Mouse (Mus musculus) heart, embryonic 15.5 days (tissue): ENCODE measurements around the gene Urah. TPM values are rescaled to one million over a fixed set of nuclear protein-coding genes. Genes with fewer than 3 reads are reported as not detected.
A peak's percentile ranks its signal among the peaks of the same experiment; 100 is the strongest.

Experiments
- ATAC-seq: fragments of 200-750 bp; cut with Nextera tagmentation; replicated peaks from 2 replicates; pipeline ENCODE4 v1.8.0; 2017; ENCODE audit warnings: low read depth, moderate TSS enrichment; ENCODE audit not compliant: insufficient number of reproducible peaks, insufficient read depth, low FRiP score
- H3K27ac ChIP-seq: fragments of 300-500 bp; sonication (generic); 2 replicates; pipeline ENCODE4 v1.5.1; 2015; ENCODE audit warnings: mild to moderate bottlenecking, inconsistent platforms
- H3K27me3 ChIP-seq: fragments of 300-500 bp; sonication (generic); 2 replicates; pipeline ENCODE4 v1.6.1; 2015; ENCODE audit warnings: inconsistent platforms
- H3K36me3 ChIP-seq: fragments of 300-500 bp; sonication (generic); 2 replicates; pipeline ENCODE4 v1.6.1; 2015; ENCODE audit warnings: mild to moderate bottlenecking, inconsistent platforms
- H3K4me1 ChIP-seq: fragments of 300-500 bp; sonication (generic); replicated peaks from 2 replicates; pipeline ENCODE4 v1.6.1; 2015; ENCODE audit warnings: inconsistent platforms
- H3K4me2 ChIP-seq: fragments of 300-500 bp; sonication (generic); 2 replicates; pipeline ENCODE4 v1.6.1; 2015; ENCODE audit warnings: inconsistent platforms, mild to moderate bottlenecking, moderate library complexity
- H3K4me3 ChIP-seq: fragments of 300-500 bp; sonication (generic); 2 replicates; pipeline ENCODE4 v1.5.1; 2015; ENCODE audit warnings: mild to moderate bottlenecking, inconsistent platforms
- H3K9ac ChIP-seq: fragments of 300-500 bp; sonication (generic); 2 replicates; pipeline ENCODE4 v1.6.1; 2015; ENCODE audit warnings: mild to moderate bottlenecking, inconsistent platforms
- H3K9me3 ChIP-seq: fragments of 300-500 bp; sonication (generic); replicated peaks from 2 replicates; pipeline ENCODE4 v1.6.1; 2016; ENCODE audit warnings: inconsistent platforms
- WGBS: fragments of 180-500 bp; shearing (Covaris S2); methylation state at CpG from one replicate; pipeline ENCODE4 v1.1.7; 2015; ENCODE audit warnings: mixed read lengths; 5-methylcytosine and 5-hydroxymethylcytosine counted together
- polyA plus RNA-seq: library from polyadenylated mRNA; unstranded; fragments of >200 nt; fragmentation: Nextera tagmentation; extraction: Ambion mirVana; gene quantifications from 2 replicates; pipeline ENCODE4 v1.2.1, GENCODE M21; 2015

The Urah gene
- polyA plus RNA-seq, 1 experiment from 2014 or later: 0.68 TPM

DNA sequence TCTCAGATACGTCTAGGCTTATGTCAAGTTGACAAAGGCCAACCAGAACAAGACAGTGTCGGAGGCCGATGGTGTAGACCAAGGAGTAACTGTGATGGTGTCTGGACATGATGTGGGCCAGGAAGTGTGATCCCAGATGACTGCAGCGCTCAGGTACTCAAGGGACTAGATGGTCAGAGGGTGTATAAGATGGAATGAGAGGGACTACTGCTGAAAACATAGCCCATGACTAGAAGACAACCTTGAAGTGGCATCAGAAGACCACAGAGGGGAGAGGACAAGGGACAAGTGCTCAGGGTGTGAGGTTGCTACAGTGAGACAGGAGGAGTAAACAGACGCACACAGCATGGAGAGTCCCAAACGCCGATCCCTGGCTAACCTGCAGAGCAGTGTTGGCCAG lies 9.0 kb downstream of the Urah start:
- peaks cover 59% of the 10 kb centered on the region for H3K27me3 ChIP-seq
- no peak for ATAC-seq
- H3K9me3 ChIP-seq: no peaks in the 10 kb centered on the region
- WGBS: 69% methylated on average over 7 of the region's 7 CpGs
- no peak overlapping the region for H3K27ac ChIP-seq
- no peak overlapping the region for H3K4me2 ChIP-seq
- H3K36me3 ChIP-seq: no peaks in the 10 kb centered on the region
- no peak overlapping the region for H3K9ac ChIP-seq
- H3K4me1 ChIP-seq: peaks cover 12% of the 10 kb centered on the region
- no peak overlapping the region for H3K4me3 ChIP-seq

DNA sequence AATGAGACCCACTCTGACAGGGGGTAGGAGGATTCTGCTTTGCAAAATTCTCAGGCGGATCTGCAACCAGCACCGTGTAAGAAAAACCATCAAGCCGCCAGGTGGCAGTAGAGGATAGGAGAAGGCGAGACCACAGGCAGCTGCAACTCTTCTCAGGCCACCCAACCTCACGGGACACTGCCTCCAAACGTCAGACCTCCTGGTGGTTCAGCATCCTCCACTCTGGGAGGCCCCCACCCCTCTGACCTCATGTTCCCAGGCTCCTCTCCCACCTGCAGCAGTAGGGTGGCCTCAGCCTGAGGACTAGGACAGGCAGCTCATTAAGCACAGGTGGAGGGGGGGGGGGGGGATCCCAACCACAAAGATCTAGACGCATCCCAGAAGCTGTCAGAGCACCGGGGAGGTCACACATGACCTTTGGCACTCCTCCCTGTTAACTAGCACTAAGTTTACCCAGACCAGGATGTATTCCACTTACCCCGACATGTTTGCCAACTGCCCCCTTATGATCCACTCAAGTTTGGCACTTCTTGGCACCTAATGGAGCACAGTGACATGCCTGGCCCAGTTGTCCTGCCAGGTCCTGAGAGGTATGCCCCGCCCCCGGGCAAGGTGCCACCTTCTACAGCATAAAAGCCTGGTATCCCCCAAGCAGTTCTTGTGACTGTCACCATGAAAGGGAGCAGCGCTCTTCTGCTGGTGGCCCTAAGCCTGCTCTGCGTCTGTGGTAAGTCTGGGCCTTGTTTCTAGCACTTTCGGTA lies 10.3 kb downstream of the Urah start, which contains the start of gene Scgb1c1:
Gene Scgb1c1, plus strand, starts transcription at position 643 of the 761 bp plus-strand sequence.
- no peak within 1 kb of the TSS for H3K4me2 ChIP-seq
- H3K9ac ChIP-seq: no peak within 1 kb of the TSS
- no peaks in the 10 kb centered on the region for H3K36me3 ChIP-seq
- no peak within 1 kb of the TSS for H3K4me3 ChIP-seq
- 27% methylated on average over 14 of the region's 14 CpGs for WGBS
- peak; percentile 63 for ATAC-seq
- H3K27ac ChIP-seq: no peak within 1 kb of the TSS
- no peaks in the 10 kb centered on the region for H3K9me3 ChIP-seq
- peaks cover 46% of the 10 kb centered on the region for H3K27me3 ChIP-seq
- H3K4me1 ChIP-seq: peaks cover 12% of the 10 kb centered on the region

DNA sequence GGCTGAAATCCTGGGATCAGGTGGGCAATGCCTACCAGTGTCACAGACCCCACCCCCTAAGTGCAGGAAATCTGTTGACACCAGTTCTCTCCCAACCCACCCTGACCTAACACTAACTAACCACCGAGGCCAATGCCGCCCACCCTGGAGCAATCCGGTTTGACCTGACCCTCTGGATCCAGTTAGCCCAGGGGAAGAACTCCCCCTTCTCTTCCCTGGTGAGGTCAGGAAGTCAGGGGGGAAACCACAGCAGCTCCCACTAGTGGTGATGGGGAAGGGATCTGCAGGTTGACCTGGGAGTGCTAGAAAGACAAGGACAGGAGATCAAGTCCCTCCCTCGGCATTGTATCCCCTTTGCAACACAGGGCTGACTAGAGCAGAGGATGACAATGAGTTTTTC lies 10.9 kb downstream of the Urah start:
- no peaks in the 10 kb centered on the region for H3K9me3 ChIP-seq
- H3K27ac ChIP-seq: no peak overlapping the region
- H3K4me1 ChIP-seq: peaks cover 12% of the 10 kb centered on the region
- no peak overlapping the region for H3K9ac ChIP-seq
- 59% methylated on average over 4 of the region's 4 CpGs for WGBS
- H3K27me3 ChIP-seq: peaks cover 40% of the 10 kb centered on the region
- H3K4me3 ChIP-seq: no peak overlapping the region
- ATAC-seq: no peak
- H3K36me3 ChIP-seq: no peaks in the 10 kb centered on the region
- H3K4me2 ChIP-seq: no peak overlapping the region

GRCm38 (mm10) chr7:140846676-140847075 lies 11.9 kb downstream of the Urah start:
- H3K36me3 ChIP-seq: peaks cover 3% of the 10 kb centered on the region
- no peak overlapping the region for H3K4me2 ChIP-seq
- H3K27ac ChIP-seq: no peak overlapping the region
- no peak overlapping the region for H3K9ac ChIP-seq
- 82% methylated on average over 10 of the region's 10 CpGs for WGBS
- H3K4me3 ChIP-seq: no peak overlapping the region
- no peak for ATAC-seq
- H3K27me3 ChIP-seq: peaks cover 30% of the 10 kb centered on the region
- peaks cover 12% of the 10 kb centered on the region for H3K4me1 ChIP-seq
- H3K9me3 ChIP-seq: no peaks in the 10 kb centered on the region

DNA sequence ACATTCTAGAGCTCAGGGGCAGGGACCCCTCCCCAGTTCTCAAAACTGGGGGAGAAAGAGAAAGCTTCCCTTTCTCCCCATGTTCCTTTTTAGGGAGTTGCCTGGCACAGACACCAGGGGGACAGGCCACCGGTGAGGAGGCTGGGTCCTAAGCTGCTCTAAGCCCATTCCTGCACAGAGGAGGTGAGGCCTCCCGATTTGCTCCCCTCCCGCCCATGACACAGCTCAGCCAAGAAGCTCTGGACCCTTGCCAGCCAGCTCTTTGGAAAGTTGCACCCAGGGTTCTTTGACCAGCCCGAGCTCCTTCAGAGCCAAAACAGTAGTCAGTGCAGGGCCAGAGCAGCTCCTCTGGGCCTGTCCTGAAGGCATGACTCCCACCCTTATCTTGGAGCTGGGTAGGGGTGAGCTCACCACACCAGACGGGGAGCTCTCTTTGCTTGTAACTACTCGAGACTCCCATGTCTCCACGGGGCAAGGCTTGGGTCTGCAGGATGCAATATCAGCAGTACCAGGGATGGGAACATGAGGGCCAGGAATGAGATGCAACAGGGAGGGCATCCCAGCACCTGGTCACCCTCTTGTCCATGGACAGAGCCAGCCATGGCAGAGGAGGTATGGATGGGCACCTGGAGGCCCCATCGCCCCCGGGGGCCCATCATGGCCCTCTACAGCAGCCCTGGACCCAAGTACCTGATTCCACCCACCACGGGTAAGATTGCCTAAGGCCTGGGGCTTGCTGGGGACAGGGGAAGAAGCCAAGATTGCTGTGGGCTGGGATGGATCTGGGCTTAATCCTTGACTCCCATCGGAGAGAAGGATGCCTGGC lies 13.2 kb downstream of the Urah start, which contains the start of gene Odf3:
Gene Odf3, plus strand, starts transcription at position 51 of the 826 bp plus-strand sequence.
- no peak within 1 kb of the TSS for H3K4me2 ChIP-seq
- peaks cover 16% of the 10 kb centered on the region for H3K36me3 ChIP-seq
- no peak for ATAC-seq
- no peaks in the 10 kb centered on the region for H3K9me3 ChIP-seq
- no peak within 1 kb of the TSS for H3K4me3 ChIP-seq
- peaks cover 12% of the 10 kb centered on the region for H3K4me1 ChIP-seq
- WGBS: 52% methylated on average over 11 of the region's 11 CpGs
- H3K27me3 ChIP-seq: peaks cover 17% of the 10 kb centered on the region
- 0 out of 2 replicates have a peak within 1 kb of the TSS, but pooled peaks have one; percentile 12 for H3K27ac ChIP-seq
- no peak within 1 kb of the TSS for H3K9ac ChIP-seq

- H3K4me1 ChIP-seq: peaks cover 12% of the 10 kb centered on the region
- 92% methylated on average over 10 of the region's 10 CpGs for WGBS
- peaks cover 11% of the 10 kb centered on the region for H3K27me3 ChIP-seq
- H3K27ac ChIP-seq: no peak overlapping the region
- H3K4me2 ChIP-seq: no peak overlapping the region
- H3K4me3 ChIP-seq: no peak overlapping the region
- ATAC-seq: no peak
- H3K9me3 ChIP-seq: no peaks in the 10 kb centered on the region
- H3K9ac ChIP-seq: no peak overlapping the region
- H3K36me3 ChIP-seq: peaks cover 22% of the 10 kb centered on the region
Observed at GRCm38 (mm10) chr7:140848591-140848990, 13.8 kb downstream of the Urah start.

GRCm38 (mm10) chr7:140851916-140852315 lies 17.1 kb downstream of the Urah start:
- no peak overlapping the region for H3K27ac ChIP-seq
- H3K4me3 ChIP-seq: no peak overlapping the region
- 96% methylated on average over 4 of the region's 4 CpGs for WGBS
- no peaks in the 10 kb centered on the region for H3K9me3 ChIP-seq
- peaks cover 19% of the 10 kb centered on the region for H3K4me1 ChIP-seq
- ATAC-seq: no peak
- peaks cover 32% of the 10 kb centered on the region for H3K36me3 ChIP-seq
- H3K9ac ChIP-seq: no peak overlapping the region
- H3K27me3 ChIP-seq: no peaks in the 10 kb centered on the region
- H3K4me2 ChIP-seq: no peak overlapping the region

DNA sequence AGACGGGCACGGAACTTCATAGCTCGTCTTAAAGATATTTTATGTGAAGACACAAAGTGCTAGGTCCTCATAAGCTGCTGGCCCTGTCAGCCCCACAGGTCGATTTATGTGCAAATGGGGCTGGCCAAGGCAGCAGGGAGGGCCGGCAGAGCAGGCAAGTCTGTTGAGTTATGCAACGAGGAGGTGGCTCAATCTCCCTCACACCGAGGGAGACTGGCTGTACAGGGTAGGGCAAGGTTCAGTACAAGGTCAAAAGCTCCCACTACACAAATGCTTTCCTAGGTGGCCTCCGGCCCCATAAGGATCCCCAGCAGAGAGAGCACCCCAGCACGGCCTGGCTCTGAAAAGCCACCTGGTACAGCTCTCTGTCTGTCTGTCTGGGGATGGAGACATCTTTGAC lies 18.6 kb downstream of the Urah start:
- ATAC-seq: no peak
- H3K36me3 ChIP-seq: peaks cover 32% of the 10 kb centered on the region
- 81% methylated on average over 9 of the region's 9 CpGs for WGBS

GRCm38 (mm10) chr7:140854483-140854882 lies 19.7 kb downstream of the Urah start:
- Histone ChIP-seq H3K27ac (no peak overlapping the region), H3K4me2 (no peak overlapping the region), H3K27me3 (no peaks in the 10 kb centered on the region), H3K9ac (no peak overlapping the region), H3K9me3 (no peaks in the 10 kb centered on the region), H3K4me1 (peaks cover 29% of the 10 kb centered on the region), H3K36me3 (peaks cover 38% of the 10 kb centered on the region), H3K4me3 (no peak overlapping the region; the same call in 1 of the 2 replicates)
- no peak for ATAC-seq
- 89% methylated on average over 18 of the region's 18 CpGs for WGBS

More for the DNA sequence above, 18.6 kb downstream of the Urah start:
- Histone ChIP-seq H3K4me1 (peaks cover 20% of the 10 kb centered on the region), H3K9ac (no peak overlapping the region), H3K27me3 (no peaks in the 10 kb centered on the region), H3K27ac (no peak overlapping the region), H3K4me2 (no peak overlapping the region), H3K4me3 (no peak overlapping the region), H3K9me3 (no peaks in the 10 kb centered on the region)

DNA sequence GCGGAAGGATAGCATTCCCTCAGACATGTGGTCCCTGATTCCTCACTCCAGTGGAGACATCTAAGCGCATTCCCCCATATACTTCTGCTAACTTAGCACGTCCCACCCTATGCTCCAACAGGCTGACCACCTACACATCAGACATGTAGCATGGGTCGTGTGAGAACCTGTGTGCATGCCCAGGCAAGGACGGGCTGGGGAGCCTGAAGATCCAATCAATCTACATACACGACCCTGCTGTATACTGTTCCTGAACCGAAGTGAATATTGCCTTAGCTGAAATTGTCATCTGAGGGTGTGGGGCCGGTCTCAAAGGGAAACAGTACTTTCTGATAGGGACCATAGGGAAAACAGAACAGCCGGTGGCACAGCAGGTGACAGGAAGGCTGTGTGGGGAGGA lies 20.4 kb downstream of the Urah start:
- Histone ChIP-seq H3K4me2 (peak overlapping the region; percentile 95), H3K36me3 (peaks cover 45% of the 10 kb centered on the region), H3K27me3 (no peaks in the 10 kb centered on the region), H3K9me3 (no peaks in the 10 kb centered on the region), H3K9ac (peak overlapping the region; percentile 95), H3K4me3 (peak overlapping the region; percentile 97), H3K4me1 (peaks cover 32% of the 10 kb centered on the region), H3K27ac (peak overlapping the region; percentile 95; the same call in 1 of the 2 replicates)
- ATAC-seq: no peak
- 70% methylated on average over 9 of the region's 9 CpGs for WGBS
